Mouse (Mus musculus): ENCODE results near the gene Polr1c.

DNA sequence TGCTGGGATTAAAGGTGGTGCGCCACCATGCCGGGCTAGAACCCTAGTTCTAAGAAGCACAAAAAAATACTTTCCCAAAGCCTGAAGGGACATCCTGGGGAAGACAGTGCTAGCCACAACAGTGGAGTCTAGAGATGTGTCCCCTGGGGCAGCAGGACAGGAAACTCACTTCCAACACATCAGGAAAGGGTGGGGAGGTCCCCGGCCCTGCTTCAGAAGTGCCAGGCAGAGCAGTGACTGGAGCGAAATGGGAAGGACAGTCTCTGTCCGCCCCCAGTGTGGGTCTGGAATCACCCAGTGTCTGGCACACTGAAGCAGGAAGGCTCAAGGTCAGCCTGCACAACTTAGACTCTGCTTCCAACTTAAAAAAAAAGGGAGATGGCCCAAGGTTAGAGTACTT, 24.8 kb upstream of the Polr1c start:
- no peak for TF ChIP-seq CTCF (IDR thresholded peaks at IDR 0.05; ENCODE audit: insufficient read depth, low read length)
- no peak for TF ChIP-seq POLR2A (IDR thresholded peaks at IDR 0.05; ENCODE audit: borderline replicate concordance, extremely low read depth, low read depth, low read length)
